Mouse (Mus musculus) layer of hippocampus, postnatal 25 days (tissue): ENCODE data around the gene Nav2. TPM values are rescaled to one million over a fixed set of nuclear protein-coding genes. Genes with fewer than 3 reads are reported as not detected.

ENCODE experiments used
- DNase-seq, 2 experiments: peaks; one replicate each; pipeline ENCODE4 v3.0.0; 2022; ENCODE audit warnings: mixed read lengths in 2 of 2, low spot score in 1 of 2; ENCODE audit errors: extremely low spot score in 1 of 2
- total RNA-seq, 2 experiments: library from RNA; stranded (reverse); gene quantifications; 2 replicates each; pipeline ENCODE4 v1.2.3; 2021

Gene Nav2
- total RNA-seq, 2 experiments from 2014 or later, result 56.4 to 101 TPM

DNA sequence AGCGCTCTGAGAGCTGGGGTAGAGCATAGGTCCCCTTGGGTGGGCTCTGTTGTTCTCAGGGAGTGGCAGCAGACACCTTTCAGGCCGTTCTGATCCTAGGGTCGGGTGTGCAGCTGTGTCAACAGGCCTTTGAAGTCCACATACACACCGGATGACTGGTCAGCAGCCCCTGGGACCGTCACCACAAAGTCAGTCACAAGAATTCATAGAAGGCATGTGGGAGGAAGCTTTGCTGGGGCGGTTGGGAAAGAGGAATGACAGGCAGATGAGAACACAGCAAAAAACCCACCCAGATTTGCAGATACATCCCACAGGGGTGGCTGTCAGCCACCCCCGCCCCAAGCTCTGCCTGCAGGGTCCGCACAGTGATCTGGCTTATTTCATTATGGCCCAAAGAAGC, 20.5 kb upstream of the Nav2 start:
- no peak for DNase-seq

DNA sequence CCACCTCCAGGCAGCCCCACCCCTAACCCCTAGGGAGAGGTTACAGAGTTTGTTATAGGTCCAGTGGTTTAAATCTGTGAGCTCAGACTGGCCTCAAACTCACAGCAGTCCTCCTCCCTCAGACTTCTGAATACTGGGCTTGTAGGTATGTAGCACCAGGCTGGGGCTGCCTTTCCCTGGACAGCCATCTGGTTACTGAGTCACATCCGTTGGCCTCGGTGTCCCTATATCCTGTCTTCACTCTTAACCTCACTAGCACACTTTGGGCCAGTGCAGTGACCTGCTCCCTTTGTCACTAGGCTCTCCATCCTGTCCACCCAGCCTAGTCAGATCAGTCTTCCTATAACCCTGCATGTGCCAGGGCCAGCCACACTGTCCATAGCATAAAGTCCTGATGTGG, 19.8 kb upstream of the Nav2 start:
- DNase-seq, result no peak

DNA sequence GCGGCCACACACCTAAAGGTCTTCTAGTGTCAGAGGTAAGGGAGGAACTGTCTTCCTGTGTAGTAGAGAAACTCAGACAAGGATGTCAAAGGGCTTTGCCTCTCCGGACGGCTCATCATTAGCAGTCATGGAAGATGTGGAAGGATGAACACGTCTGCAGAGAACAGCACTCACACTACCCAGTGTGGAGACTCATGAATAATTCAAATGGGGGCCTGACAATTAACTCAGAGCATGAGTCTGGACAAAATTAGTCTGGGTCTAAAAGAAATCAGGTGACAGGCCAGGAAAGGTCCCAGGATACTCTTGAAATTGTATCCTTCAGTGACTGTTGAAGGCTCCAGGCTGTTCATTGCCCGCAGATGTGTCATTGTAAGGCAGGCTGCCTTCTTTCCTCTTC, 17.5 kb upstream of the Nav2 start:
- no peak for DNase-seq

DNA sequence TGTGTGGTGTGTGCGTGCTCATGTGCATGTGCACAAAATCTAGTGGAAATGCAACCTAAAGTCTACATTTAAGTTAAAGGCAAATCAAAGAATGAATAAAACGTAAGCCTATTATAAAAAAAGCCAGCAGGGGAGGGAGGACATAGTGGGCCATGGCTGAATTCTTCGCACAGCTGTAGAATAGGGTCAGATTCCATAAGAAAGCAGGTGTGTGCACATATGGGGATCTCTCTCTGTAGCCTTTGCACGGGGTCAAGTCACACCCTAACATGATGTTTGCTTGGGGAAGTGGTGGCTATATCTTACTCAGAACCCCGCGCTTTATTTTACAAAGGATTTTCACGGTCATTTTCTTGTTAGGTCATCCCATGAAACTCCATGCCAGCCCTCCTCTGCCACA, 15.4 kb upstream of the Nav2 start:
- no peak for DNase-seq

DNA sequence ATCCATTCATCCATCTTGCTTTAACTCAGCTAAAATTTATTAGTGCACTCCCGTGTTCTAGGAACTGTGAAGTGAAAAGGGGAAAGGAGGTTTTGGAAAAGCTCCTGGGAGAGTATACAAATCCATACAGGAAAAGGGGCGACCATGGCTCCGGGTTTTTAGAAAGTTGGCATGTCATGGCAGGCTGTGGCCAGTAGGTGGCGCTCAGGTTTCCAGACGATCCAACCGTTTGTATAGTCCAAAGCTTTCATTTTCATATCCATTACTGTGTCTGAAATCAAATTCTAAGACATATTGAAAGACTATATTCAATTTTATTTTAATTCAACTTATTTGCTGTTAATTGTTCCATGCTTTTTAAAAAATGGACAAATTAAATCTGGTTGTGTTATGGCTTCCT, 14.4 kb upstream of the Nav2 start:
- DNase-seq, result peak; percentile 65 to 84

DNA sequence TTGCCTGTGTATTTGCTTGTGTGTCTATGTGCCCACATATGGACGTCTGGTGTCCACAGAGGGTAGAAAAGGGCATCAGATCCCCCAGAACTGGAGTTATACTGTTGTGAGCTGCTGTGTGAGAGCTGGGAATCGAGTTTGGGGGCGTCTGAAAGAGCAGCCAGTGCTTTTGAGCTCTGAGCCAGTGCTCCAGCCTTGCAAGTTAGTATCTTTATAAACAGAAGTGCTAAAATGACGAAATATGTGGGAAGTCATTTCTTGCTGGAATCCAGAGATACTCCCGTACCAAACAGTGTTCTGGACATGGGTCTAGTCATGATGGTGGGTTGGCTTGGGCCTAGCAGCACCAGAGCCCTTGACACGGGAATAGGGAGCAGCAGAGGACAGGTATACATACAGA, 13.8 kb upstream of the Nav2 start:
- no peak for DNase-seq

DNA sequence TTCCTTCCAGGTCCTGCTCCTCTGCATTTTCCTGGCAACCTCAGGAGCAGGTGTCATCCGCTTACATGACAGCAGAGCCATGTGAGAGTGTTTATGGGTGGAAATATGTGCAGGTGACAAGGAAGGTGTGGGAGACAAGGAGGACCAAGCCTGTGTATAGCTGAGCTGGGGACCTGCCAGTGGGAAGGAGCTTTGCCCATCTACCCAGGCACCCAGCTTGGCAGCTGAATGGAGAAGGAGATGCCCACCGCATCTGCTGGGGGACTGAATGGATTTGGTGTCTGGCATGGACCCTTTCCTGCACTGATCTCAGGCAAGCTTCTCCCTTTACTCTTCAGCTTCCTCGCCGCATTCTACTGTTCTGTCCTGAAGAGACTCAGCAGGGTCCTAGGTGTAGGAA, 13.0 kb upstream of the Nav2 start:
- no peak for DNase-seq

DNA sequence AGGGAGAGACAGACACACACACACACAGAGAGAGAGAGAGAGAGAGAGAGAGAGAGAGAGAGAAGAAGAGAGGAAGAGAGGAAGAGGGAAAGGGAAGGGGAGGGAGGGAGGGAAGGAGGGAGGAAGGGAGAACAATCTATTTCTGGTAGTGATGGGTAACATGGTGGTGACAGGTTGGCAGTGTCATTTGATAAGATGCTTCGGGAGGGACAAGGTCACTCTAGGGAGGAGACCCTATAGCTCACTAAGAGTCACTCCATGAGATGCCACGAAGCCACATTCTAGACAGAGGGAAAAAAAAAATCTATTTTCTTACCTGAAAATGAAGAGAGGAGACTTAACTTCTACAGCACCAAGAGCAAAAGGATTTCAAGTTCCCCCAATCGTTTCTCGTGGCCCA, 12.5 kb upstream of the Nav2 start:
- DNase-seq, result no peak

DNA sequence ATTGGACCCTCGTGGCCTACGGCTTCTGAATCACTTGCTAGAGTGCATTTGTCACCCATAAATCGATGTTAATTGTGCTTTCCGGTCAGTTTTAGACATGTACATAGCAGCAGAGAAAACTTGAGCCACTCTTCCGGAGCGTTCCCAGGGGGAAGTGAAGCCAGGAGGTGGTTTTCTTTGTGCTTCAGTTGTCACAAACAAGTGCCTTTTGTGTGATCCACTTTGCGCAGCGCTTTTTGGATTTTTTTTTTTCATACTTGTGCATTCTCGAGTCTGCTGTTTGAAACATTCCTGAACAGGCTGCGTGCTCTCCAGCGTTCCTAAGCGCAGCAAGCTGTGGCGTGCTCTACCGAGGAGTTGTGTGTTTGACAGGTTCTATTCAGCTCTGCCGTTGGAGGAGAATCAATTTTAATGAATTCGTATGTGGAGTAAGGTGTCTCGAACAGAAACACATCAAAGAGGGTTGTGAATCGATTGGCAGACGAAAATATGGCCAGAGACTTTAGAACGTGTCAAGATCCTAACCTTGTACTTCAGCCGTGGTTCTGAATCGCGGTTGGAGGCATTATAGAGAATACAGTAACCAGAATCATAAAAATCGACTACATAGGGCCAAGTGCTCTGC, 10.9 kb upstream of the Nav2 start:
- no peak for DNase-seq

DNA sequence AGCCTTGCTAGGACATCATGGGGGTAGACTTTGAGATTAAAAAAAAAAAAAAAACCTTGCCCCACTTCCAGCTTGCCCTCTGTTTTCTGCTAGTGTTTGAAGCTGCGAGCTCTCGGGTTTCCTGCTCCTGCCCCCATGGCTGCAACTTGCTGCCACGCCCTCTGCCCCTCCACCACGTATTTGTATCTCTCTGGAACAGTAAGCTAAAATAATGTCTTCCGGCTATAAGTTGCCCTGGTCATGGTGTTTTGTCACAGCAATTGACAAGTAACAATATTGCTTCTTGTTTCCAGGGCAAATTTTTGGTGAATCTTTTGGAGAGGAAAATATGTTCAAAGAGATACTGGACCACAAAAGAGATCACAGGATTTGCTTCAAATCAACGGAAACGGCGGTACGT, 10.1 kb upstream of the Nav2 start:
- no peak for DNase-seq

DNA sequence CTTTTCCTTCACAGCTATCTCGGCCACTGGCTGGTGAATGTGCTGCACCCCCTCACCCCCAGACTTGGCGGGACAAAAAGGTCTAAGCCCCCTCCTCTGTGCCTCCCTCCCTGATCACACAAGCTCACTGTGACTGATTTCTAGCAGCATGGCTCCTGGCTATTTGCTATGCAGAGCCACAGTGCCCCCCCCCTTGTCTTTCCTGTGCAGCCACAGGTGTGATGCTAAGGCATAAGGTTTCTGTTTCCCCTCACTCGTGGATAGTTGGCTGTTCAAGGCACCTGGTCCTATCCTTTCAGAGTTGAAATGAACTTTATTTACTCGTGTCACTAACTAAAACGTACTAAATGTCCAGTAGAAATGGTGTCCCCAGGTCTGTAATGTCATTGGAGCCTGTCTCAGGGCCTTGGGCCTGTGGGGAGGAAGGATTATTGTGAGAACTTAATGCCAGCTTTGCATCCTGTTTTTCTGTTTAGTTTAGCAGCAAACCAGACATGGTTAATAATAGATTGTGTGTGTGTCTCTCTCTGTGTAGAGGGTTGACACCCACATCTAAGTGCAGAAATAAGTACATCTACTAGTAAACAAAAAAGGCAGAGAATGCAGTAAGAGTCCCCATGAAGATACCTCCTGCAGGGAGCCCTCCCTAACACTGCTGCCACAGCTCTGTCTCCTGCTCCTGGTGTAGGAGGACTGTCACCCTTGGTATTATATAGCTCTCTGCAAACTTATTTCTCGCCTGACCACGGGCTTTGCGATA, 7.9 kb upstream of the Nav2 start:
- DNase-seq, result no peak

DNA sequence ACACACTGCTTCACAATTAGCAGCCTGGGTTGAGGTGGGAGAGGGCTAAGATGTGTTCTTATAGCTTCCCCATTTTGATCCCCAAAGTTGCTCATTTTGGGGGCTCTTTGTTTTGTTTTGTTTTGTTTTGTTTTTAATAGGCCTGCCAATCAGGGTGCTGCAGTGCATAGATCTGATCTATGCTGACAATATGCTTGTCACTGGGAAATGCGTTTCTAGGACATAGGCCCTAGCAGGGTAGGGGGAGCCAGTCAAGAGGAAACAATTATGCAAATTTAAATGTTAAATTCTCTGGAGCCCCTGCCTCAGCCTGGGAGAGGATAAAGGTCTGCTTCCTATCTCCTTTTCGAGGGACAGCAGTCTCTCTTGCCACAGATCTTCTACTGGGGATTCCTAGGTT, 6.1 kb upstream of the Nav2 start:
- no peak for DNase-seq

DNA sequence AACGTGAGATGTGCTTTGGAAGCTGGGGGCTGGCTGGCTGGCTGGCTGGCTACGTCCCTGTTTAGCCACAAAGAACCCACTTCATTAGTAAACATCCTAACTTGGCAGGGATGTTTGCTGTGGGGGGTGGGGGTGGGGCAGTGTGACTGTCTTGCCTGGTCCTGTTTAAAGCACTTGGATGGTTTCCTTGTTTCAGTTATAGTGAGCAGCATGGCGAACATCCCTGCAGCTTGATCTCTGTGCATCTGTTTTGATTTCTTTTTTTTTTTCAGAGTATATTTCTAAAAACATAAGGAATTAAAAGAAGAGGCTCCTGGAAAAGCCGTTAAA, 791 bp downstream of the Nav2 start:
- DNase-seq, result no peak

DNA sequence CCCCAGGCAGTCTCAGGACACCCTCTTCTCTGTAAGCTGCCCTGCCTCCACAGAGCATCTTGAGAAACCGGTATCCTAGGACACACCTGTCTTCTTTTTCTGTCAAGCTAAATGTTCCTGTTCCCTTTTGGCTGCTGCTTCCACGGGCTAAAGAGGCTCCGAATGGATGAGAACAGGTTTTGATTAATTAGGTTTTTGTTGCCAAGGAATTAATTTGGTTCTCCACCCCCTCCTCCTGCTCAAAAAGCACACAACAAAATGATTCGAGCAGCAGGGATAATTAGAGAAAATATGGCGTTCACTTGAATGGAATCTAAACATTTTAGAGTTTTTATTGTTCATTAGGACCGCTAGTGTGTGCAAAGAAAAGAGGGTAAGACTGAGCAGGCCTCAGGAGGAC, 1.8 kb downstream of the Nav2 start:
- DNase-seq, result no peak

DNA sequence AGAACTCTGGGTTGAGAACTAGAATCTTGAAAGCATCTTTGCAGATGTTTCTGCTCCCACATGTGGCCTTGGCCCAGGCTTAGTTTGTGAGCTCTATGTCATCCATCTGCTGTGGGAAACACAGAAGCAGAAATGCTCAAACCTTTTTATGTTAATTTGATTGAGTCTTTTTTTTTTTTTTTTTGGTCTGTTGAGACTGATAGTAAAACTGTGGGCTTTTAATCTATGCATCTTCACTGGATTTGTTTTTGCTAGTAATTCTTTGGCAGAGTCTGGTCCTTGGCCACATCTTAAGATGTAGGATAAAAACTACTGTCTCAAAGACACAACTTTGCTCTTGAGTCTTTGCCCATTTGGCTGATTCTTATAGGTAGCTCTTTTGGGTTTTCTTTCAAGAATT, 2.6 kb downstream of the Nav2 start:
- no peak for DNase-seq

DNA sequence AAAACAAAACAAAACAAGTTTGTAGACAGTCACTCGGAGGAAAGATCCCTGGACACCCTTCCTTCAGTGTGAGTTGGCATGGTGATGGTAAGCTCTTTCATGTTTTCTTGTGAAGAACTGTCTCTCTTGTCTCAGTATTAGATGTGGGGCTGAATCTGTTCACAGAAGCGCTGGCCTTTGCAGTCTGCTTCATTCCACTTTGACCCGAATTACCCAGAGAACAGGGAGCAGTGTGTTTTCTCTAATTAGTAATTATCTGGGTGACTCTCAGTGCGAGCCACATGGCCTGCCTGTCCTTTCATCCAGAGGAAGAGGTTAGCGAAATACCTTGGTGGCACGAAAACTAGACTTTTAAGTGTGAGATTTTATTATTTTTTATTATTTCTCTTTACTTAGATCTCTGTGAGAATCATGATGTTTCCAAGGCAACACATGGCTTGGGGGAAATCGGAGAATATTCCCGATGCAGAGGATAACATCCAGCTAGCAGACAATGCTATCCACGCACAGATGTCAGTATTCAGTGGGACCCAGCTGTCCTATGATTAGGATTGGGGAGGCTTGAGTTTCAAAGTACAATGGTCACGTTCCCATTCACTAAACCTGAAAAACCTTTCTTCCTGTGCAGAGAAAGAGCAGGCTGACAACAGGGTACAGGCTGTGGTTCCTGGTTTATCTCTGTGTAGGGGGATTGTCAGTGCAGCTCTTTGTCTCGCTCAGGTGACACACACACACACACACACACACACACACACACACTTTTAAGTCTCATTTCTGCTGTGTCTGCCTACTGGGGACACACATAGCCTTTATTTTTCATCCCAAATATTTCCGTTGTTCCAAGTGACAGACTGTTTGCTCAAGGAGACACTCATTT, 6.4 kb downstream of the Nav2 start:
- DNase-seq, result no peak

DNA sequence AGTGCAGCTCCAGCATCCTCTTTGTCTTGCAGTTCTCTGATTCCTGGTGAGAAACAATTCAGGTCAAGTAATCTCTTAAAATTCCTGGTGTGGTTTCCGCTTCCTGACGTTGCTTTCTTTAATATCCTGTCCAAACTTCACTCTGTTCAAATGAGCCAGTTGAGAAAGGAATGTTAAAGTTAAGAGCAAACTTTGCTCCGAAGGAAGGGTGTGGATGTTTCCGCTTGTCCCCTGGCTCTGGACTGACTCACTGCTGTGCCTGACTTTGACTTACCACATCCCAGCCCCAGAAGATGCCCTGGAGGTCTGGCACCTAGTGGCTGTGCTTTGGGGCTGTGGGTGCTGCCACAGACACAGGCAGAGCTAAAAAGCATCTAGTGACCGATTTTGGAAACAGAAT, 8.9 kb downstream of the Nav2 start:
- DNase-seq, result no peak

DNA sequence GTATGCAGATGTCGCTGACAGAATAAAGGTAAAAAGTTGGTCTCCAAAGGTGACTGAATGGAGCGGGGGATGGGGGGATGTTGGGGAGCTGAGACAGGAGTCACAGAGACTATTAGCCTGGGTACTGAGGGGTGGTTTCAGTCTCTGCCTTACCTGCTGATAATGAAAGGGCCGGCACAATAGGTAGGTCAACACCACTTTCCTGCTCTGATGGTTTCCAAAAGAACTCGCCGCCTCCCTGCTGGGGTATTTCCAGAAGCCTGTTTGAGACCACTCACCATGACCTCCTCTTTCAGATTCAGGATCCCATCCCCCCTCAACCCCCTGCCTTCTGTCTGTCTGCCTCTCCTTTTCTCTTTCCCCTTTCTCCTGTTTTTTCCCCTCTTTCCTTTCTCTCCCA, 9.5 kb downstream of the Nav2 start:
- DNase-seq, result no peak

DNA sequence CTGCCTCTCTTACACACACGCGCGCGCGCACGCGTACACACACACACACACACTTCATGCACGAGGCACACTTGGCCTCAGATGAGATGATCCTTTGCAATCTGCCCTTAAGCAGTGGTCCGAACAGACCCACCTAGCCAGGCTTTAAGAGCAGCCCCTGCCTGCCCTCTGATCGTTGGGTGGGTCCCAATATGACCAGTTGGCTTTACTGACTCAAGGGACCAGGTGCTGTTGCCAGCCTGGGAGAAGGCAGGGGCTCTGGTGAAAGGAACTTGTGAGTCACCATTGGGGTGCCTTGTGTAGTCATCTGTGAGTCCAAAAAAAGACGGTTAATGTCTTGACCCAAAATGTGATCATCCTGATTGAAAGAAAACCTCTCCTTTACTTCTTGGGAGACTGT, 9.9 kb downstream of the Nav2 start:
- DNase-seq, result no peak

DNA sequence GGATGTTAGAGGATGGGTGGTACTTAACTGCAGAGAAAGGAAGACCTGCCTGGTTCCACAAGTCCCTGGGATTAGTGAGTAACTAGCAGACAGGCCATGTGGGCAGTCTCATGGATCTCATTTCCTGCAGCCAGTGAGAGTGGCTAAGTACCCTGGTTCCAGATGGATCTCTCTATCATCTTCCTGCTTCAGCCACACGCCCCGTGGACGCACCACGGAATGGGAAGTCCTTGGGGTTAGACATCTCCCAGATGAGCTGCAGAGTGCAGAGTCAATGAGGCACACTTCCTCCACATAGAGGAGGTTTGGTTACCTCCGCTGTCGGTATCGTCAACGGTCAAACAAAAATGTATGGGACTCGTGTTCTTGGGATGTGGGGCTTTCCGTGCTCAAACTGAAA, 15.1 kb downstream of the Nav2 start:
- DNase-seq, result no peak

DNA sequence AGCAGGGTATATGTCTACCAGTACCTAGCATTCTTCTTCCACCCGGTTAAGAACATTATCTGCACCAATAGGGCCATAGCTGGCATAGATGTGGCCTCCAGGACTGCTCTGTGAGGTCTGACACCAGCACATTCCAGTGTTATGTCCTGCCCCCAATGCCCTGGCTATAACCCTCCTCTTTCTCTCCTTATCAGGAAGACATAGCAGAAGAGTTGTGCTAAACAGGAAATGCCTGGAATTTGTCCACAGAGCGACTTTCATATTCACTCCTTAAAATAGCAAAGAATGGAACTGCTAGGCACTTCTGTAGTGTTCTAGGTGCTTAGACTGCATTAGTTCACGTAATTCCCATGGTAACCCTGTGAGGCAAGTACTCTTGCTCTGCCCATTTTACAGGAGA, 16.7 kb downstream of the Nav2 start:
- DNase-seq, result no peak

DNA sequence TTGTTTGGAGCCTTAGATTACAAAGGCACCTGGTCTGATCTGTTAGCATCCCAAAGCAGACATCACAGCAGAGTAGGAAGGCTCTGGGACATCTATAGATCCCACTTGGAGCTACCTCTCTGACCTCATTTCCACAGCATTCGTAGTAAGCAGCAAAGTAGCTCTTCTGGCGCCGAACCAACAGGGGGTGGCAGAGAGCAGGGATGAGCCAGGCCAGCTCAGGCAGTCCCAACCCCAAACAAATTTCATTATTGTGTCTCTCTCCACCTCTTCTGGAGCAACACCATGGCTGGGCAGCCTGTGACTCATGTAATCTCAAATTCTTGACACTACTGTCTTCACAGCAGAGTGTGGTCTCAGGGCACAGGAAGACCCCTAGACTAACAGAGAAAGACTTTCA, 19.8 kb downstream of the Nav2 start:
- DNase-seq, result peak; percentile 52 to 82
